Mouse (Mus musculus): Measurements from ENCODE around the gene Prrc2a. TPM values are rescaled to one million over a fixed set of nuclear protein-coding genes. Genes with fewer than 3 reads are reported as not detected.
"Not testable (repeated sequence)": the region's sequence is repeated elsewhere in the genome, so short reads cannot be mapped to it uniquely, and the experiment has no call there.

Prrc2a gene
- total RNA-seq, 2 experiments from 2014 or later: 88.4 to 93.0 TPM

GRCm38 (mm10) chr17:35141971-35142370, 22.7 kb downstream of the Prrc2a start:
- no peak for DNase-seq
- intact Hi-C loops (cut with DNase I): no loop called here

- no peak for DNase-seq
- intact Hi-C loops (cut with DNase I): no loop called here
Observed at GRCm38 (mm10) chr17:35140490-35140996, 24.2 kb downstream of the Prrc2a start.

- intact Hi-C loops (cut with DNase I): no loop called here
- DNase-seq: no peak
Observed at GRCm38 (mm10) chr17:35139269-35139668, 25.4 kb downstream of the Prrc2a start.

GRCm38 (mm10) chr17:35135591-35136320, 28.9 kb downstream of the Prrc2a start:
- no peak for DNase-seq
- intact Hi-C loops (cut with DNase I): no loop called here

- DNase-seq: peak; percentile 90 to 95
- intact Hi-C loops (cut with DNase I): no loop called here
Observed at GRCm38 (mm10) chr17:35134801-35135590, 29.7 kb downstream of the Prrc2a start, which contains the start of gene Bag6. TSS of gene Bag6 (plus strand) at chr17:35135178.

- intact Hi-C loops (cut with DNase I): no loop called here
- DNase-seq: no peak
Observed at GRCm38 (mm10) chr17:35133517-35133916, 31.2 kb downstream of the Prrc2a start.

GRCm38 (mm10) chr17:35132174-35132560, 32.5 kb downstream of the Prrc2a start:
- intact Hi-C loops (cut with DNase I): no loop called here
- no peak for DNase-seq

GRCm38 (mm10) chr17:35131500-35132173, 33.1 kb downstream of the Prrc2a start, which contains the start of gene Apom:
TSS of gene Apom (minus strand) at chr17:35132050.
- DNase-seq: no peak
- intact Hi-C loops (cut with DNase I): no loop called here

GRCm38 (mm10) chr17:35131038-35131437, 33.7 kb downstream of the Prrc2a start:
- no peak for DNase-seq
- intact Hi-C loops (cut with DNase I): no loop called here

- DNase-seq: no peak
- intact Hi-C loops (cut with DNase I): no loop called here
Observed at GRCm38 (mm10) chr17:35128996-35129395, 35.7 kb downstream of the Prrc2a start.

GRCm38 (mm10) chr17:35127017-35127416, 37.7 kb downstream of the Prrc2a start:
- intact Hi-C loops (cut with DNase I): no loop called here
- no peak for DNase-seq

- DNase-seq: peak; percentile 65 to 73
- intact Hi-C loops (cut with DNase I): no loop called here
Observed at GRCm38 (mm10) chr17:35126206-35126611, 38.5 kb downstream of the Prrc2a start, which contains the start of gene D17H6S53E. TSS of gene D17H6S53E (plus strand) at chr17:35126373.

GRCm38 (mm10) chr17:35125578-35125977, 39.1 kb downstream of the Prrc2a start:
- intact Hi-C loops (cut with DNase I): no loop called here
- DNase-seq: no peak

- intact Hi-C loops (cut with DNase I): no loop called here
Observed at GRCm38 (mm10) chr17:35125081-35125480, 39.6 kb downstream of the Prrc2a start.

GRCm38 (mm10) chr17:35124261-35124896, 40.3 kb downstream of the Prrc2a start:
- intact Hi-C loops (cut with DNase I); DNase-seq: not testable (repeated sequence)

More at GRCm38 (mm10) chr17:35125081-35125480, 39.6 kb downstream of the Prrc2a start:
- no peak for DNase-seq

GRCm38 (mm10) chr17:35123287-35123686, 41.4 kb downstream of the Prrc2a start:
- DNase-seq; intact Hi-C loops (cut with DNase I): not testable (repeated sequence)

GRCm38 (mm10) chr17:35121871-35122303, 42.8 kb downstream of the Prrc2a start, which contains the start of gene Csnk2b:
TSS of gene Csnk2b (minus strand) at chr17:35122053.
- intact Hi-C loops (cut with DNase I): no loop called here
- peak in 1 of 2 experiments; percentile 37 for DNase-seq

- intact Hi-C loops (cut with DNase I): no loop called here
Observed at GRCm38 (mm10) chr17:35121143-35121799, 43.4 kb downstream of the Prrc2a start, which contains the start of gene Gpank1. TSS of gene Gpank1 (plus strand) at chr17:35121455.

GRCm38 (mm10) chr17:35120745-35121142, 44.0 kb downstream of the Prrc2a start:
- DNase-seq: peak in 1 of 2 experiments; percentile 20

More at GRCm38 (mm10) chr17:35121143-35121799, 43.4 kb downstream of the Prrc2a start, which contains the start of gene Gpank1:
- peak; percentile 93 to 98 for DNase-seq

More at GRCm38 (mm10) chr17:35120745-35121142, 44.0 kb downstream of the Prrc2a start:
- intact Hi-C loops (cut with DNase I): no loop called here

All from gastrocnemius, postnatal 36 days (tissue).